Mouse (Mus musculus) lung, postnatal 0 days (tissue): ENCODE results near the gene Gm49333.

Experiments used
- CTCF ChIP-seq: IDR thresholded peaks from 2 replicates; pipeline ENCODE4 v1.5.1; 2016; ENCODE audit warnings: antibody characterized with exemption, mild to moderate bottlenecking
- EP300 ChIP-seq: IDR thresholded peaks from 2 replicates; pipeline ENCODE4 v1.6.1; 2016; ENCODE audit warnings: antibody characterized with exemption, mild to moderate bottlenecking, control low read depth

- TF ChIP-seq CTCF (no peak), EP300 (no peak)
Observed at GRCm38 (mm10) chr16:20620751-20621190, 9.4 kb downstream of the Gm49333 start.
